Mouse (Mus musculus) embryonic facial prominence, embryonic 12.5 days (tissue): Measurements from ENCODE around the gene Slc13a3. TPM values are rescaled to one million over a fixed set of nuclear protein-coding genes. Genes with fewer than 3 reads are reported as not detected.

ENCODE experiments used
- ATAC-seq: fragments of 200-750 bp; cut with Nextera tagmentation; 2 replicates; pipeline ENCODE4 v1.8.0; 2017; ENCODE audit not compliant: insufficient number of reproducible peaks, insufficient read depth, low FRiP score, low TSS enrichment
- H3K27ac ChIP-seq: fragments of 300-500 bp; sonication (generic); 2 replicates; pipeline ENCODE4 v1.5.1; 2016; ENCODE audit warnings: mild to moderate bottlenecking
- H3K27me3 ChIP-seq: fragments of 300-500 bp; sonication (generic); 2 replicates; pipeline ENCODE4 v1.6.1; 2016; ENCODE audit warnings: mild to moderate bottlenecking, moderate library complexity
- H3K36me3 ChIP-seq: fragments of 300-500 bp; sonication (generic); 2 replicates; pipeline ENCODE4 v1.6.1; 2016; ENCODE audit warnings: mild to moderate bottlenecking
- H3K4me1 ChIP-seq: fragments of 300-500 bp; sonication (generic); 2 replicates; pipeline ENCODE4 v1.6.1; 2016
- H3K4me2 ChIP-seq: fragments of 300-500 bp; sonication (generic); replicated peaks from 2 replicates; pipeline ENCODE4 v1.6.1; 2016; ENCODE audit warnings: mild to moderate bottlenecking, moderate library complexity
- H3K4me3 ChIP-seq: fragments of 300-500 bp; sonication (generic); 2 replicates; pipeline ENCODE4 v1.5.1; 2016; ENCODE audit warnings: mild to moderate bottlenecking
- H3K9ac ChIP-seq: fragments of 300-500 bp; sonication (generic); 2 replicates; pipeline ENCODE4 v1.6.1; 2016; ENCODE audit warnings: mild to moderate bottlenecking, moderate library complexity
- H3K9me3 ChIP-seq: fragments of 300-500 bp; sonication (generic); 2 replicates; pipeline ENCODE4 v1.6.1; 2016; ENCODE audit warnings: mild to moderate bottlenecking, moderate library complexity
- WGBS: fragments of 180-500 bp; shearing (Covaris S2); methylation state at CpG from one replicate; pipeline ENCODE4 v1.1.7; 2016; 5-methylcytosine and 5-hydroxymethylcytosine counted together
- polyA plus RNA-seq: library from polyadenylated mRNA; unstranded; fragments of >200 nt; fragmentation: Nextera tagmentation; extraction: Ambion mirVana; gene quantifications from 2 replicates; pipeline ENCODE4 v1.2.1, GENCODE M21; 2016

The Slc13a3 gene
- polyA plus RNA-seq, 1 experiment from 2014 or later, result 0.10 TPM

GRCm38 (mm10) chr2:165438881-165439280, 34.1 kb downstream of the Slc13a3 start:
- no peaks in the 10 kb centered on the region for H3K27me3 ChIP-seq
- no peaks in the 10 kb centered on the region for H3K36me3 ChIP-seq
- ATAC-seq, result no peak
- WGBS, result 40% methylated on average over 7 of the region's 7 CpGs
- peaks cover 3% of the 10 kb centered on the region; the same call in 1 of the 2 replicates for H3K4me1 ChIP-seq
- H3K4me3 ChIP-seq, result no peak overlapping the region
- H3K9me3 ChIP-seq, result no peaks in the 10 kb centered on the region
- H3K27ac ChIP-seq, result no peak overlapping the region
- no peak overlapping the region for H3K4me2 ChIP-seq
- H3K9ac ChIP-seq, result no peak overlapping the region

DNA sequence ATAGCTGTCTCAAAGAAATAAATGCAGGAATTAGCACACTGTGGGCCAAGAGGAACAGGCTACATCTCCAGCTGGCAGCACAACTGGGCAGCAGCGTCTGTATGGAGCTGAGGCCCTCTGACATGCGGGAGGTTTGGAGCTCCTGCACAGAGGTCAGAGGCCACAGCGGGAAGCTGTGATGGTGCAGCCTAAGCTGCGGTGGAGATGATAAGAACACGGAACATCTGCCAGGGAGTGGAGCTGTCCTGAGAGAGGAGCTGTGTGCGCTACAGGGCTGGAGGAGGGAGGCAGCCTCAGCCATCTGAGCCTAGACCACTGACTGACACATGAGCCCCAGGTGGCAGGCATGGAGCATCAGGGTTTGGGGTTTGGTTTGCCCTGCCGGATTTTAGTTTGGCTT, 44.3 kb downstream of the Slc13a3 start:
- no peaks in the 10 kb centered on the region for H3K4me1 ChIP-seq
- H3K27me3 ChIP-seq, result no peaks in the 10 kb centered on the region
- no peak for ATAC-seq
- H3K4me3 ChIP-seq, result no peak overlapping the region
- no peak overlapping the region for H3K27ac ChIP-seq
- H3K9me3 ChIP-seq, result no peaks in the 10 kb centered on the region
- H3K9ac ChIP-seq, result no peak overlapping the region
- H3K4me2 ChIP-seq, result no peak overlapping the region
- H3K36me3 ChIP-seq, result no peaks in the 10 kb centered on the region
- 32% methylated on average over 7 of the region's 7 CpGs for WGBS

- Histone ChIP-seq H3K4me2 (no peak overlapping the region), H3K27ac (no peak overlapping the region), H3K36me3 (no peaks in the 10 kb centered on the region), H3K9ac (no peak overlapping the region), H3K4me1 (peaks cover 28% of the 10 kb centered on the region), H3K27me3 (no peaks in the 10 kb centered on the region), H3K4me3 (no peak overlapping the region), H3K9me3 (no peaks in the 10 kb centered on the region)
- 85% methylated on average over 2 of the region's 2 CpGs for WGBS
- no peak for ATAC-seq
Measured at GRCm38 (mm10) chr2:165420195-165420594, 52.8 kb downstream of the Slc13a3 start.

- no peak for ATAC-seq
- Histone ChIP-seq H3K4me3 (no peak overlapping the region), H3K9ac (no peak overlapping the region), H3K36me3 (no peaks in the 10 kb centered on the region), H3K9me3 (no peaks in the 10 kb centered on the region), H3K27ac (no peak overlapping the region), H3K4me1 (peaks cover 33% of the 10 kb centered on the region), H3K4me2 (no peak overlapping the region), H3K27me3 (no peaks in the 10 kb centered on the region)
- WGBS, result 69% methylated on average over 4 of the region's 4 CpGs
Measured at GRCm38 (mm10) chr2:165419670-165420111, 53.3 kb downstream of the Slc13a3 start.

- 73% methylated on average over 2 of the region's 2 CpGs for WGBS
- Histone ChIP-seq H3K36me3 (no peaks in the 10 kb centered on the region), H3K4me1 (peaks cover 42% of the 10 kb centered on the region), H3K9ac (no peak overlapping the region), H3K4me3 (no peak overlapping the region), H3K4me2 (no peak overlapping the region), H3K9me3 (no peaks in the 10 kb centered on the region), H3K27ac (no peak overlapping the region), H3K27me3 (no peaks in the 10 kb centered on the region)
- no peak for ATAC-seq
Measured at GRCm38 (mm10) chr2:165418577-165418976, 54.5 kb downstream of the Slc13a3 start.

DNA sequence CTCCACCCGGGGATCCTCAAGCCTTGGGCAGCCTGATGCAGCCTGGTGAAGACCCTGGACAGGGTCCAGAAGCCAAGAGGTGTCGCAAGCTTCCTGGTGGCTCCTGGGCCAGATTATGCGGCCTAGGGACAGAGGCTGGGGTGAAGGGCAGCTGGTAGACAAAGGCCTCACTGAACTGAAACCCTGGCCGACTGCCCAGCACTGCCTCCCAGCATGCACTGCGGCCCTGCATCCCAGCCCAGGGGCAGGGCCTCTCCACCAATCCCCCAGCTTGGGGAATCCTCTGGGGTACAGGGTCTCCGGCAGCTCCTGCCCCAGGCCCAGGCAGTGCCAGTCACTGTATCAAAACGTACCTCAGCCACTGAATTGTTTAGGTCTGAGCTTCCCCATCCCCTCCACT, 55.7 kb downstream of the Slc13a3 start:
- Histone ChIP-seq H3K4me3 (no peak overlapping the region), H3K4me1 (peaks cover 42% of the 10 kb centered on the region), H3K9me3 (no peaks in the 10 kb centered on the region), H3K36me3 (no peaks in the 10 kb centered on the region), H3K4me2 (no peak overlapping the region), H3K9ac (no peak overlapping the region), H3K27ac (no peak overlapping the region), H3K27me3 (no peaks in the 10 kb centered on the region)
- 47% methylated on average over 7 of the region's 7 CpGs for WGBS
- ATAC-seq, result no peak

DNA sequence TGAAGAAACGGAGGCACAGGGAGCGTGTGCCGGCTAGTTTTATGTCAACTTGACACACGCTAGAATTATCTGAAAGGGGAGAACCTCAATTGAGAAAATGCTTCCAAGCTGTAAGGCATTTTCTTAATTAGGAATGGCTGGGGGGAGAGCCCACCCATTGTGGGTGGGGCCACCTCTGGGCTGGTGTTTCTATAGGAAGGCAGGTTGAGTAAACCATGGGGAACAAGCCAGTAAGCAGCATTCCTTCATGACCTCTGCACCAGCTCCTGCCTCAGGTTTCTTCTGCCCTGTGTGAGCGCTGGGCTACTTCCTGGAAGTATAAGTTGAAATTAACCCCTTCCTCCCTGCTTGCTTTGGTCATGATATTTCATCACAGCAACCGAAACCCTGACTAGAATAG, 57.2 kb downstream of the Slc13a3 start:
- Histone ChIP-seq H3K4me3 (no peak overlapping the region), H3K4me1 (peaks cover 42% of the 10 kb centered on the region)
- 0 out of 2 replicates have a peak, but pooled peaks have one; percentile 2 for ATAC-seq

DNA sequence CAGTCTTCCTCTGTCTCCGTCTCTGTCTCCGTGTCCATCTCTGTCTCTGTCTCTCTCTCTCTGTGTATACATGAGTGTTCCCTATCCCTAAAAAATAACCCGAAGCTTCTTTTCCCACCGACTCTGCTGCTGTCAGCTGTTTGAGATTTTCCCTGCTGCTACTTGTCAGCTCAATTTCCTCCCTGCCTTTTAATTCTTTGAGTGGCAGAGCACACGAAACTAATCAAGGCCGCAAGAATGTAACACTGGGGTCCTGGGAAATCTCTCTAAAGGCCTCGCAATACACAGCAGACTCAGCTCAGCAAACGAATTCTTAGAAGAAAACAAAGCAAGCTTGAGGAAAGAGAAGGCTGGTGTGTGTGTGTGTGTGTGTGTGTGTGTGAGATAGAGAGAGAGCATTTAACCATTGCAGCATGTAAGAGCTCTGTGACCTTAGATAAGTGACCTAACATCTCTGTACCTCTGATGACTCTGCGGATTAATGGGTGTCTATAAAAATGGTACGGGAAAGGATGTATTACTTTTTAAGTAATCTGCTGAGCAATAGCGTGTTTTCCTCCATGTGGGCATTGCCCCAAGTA, 57.8 kb downstream of the Slc13a3 start:
- Histone ChIP-seq H3K27me3 (no peaks in the 10 kb centered on the region), H3K9me3 (no peaks in the 10 kb centered on the region), H3K27ac (peak overlapping the region; percentile 71), H3K4me3 (no peak overlapping the region), H3K4me2 (0 out of 2 replicates have a peak overlapping the region, but pooled peaks have one; percentile 12), H3K4me1 (peaks cover 42% of the 10 kb centered on the region), H3K36me3 (no peaks in the 10 kb centered on the region), H3K9ac (no peak overlapping the region)
- ATAC-seq, result no peak
- WGBS, result 19% methylated on average over 11 of the region's 11 CpGs

More for the DNA sequence above, 57.2 kb downstream of the Slc13a3 start:
- no peaks in the 10 kb centered on the region for H3K27me3 ChIP-seq
- no peaks in the 10 kb centered on the region for H3K36me3 ChIP-seq
- H3K9ac ChIP-seq, result no peak overlapping the region
- H3K9me3 ChIP-seq, result no peaks in the 10 kb centered on the region
- 22% methylated on average over 6 of the region's 6 CpGs for WGBS
- H3K4me2 ChIP-seq, result no peak overlapping the region
- peak overlapping the region; percentile 71; the same call in 1 of the 2 replicates for H3K27ac ChIP-seq

DNA sequence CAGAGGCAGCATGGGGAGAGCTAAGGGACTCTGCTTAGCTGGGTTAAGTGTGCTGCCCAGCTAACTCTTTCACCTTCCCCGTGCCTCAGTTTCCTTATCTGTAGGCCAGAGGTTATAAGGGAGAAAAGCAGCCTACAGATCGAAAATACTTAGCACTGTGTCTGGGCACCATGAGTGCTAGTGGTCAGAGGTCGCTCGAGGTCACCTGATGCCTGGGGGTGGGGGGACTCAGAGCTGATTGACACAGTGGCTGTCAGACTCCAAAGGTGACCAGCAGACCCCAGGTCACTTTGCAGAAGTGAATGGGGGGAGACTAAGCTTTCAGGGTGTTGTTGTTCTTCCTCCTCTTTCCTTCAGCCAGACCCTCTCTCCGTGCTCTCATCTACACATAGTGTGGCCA, 58.7 kb downstream of the Slc13a3 start:
- H3K4me2 ChIP-seq, result no peak overlapping the region
- no peak overlapping the region for H3K4me3 ChIP-seq
- H3K36me3 ChIP-seq, result no peaks in the 10 kb centered on the region
- H3K27me3 ChIP-seq, result no peaks in the 10 kb centered on the region
- WGBS, result 48% methylated on average over 5 of the region's 5 CpGs
- H3K9me3 ChIP-seq, result no peaks in the 10 kb centered on the region
- no peak for ATAC-seq
- 0 out of 2 replicates have a peak overlapping the region, but pooled peaks have one; percentile 71 for H3K27ac ChIP-seq
- peaks cover 41% of the 10 kb centered on the region for H3K4me1 ChIP-seq
- H3K9ac ChIP-seq, result no peak overlapping the region

DNA sequence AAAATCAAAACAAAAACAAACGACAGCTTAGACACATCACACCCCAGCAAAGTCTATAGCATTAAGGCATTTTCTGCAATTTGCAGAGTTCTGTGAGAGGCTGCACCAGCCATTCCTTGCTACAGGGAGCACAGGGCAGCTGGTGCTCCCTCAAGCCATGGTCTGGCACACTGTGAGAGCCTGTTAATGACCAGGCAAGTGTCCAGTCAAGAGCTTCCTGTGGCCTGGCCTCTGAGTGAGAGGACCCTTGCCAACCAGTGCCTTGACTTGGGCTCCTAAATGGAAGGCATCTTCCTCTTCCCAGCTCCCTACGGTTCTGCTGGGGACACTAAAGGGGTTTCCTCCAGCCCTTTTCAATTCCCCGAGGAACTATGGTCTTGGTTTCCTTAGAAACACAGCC, 59.1 kb downstream of the Slc13a3 start:
- ATAC-seq, result no peak
- no peak overlapping the region for H3K27ac ChIP-seq
- 38% methylated on average over 3 of the region's 3 CpGs for WGBS
- no peak overlapping the region for H3K9ac ChIP-seq
- H3K4me2 ChIP-seq, result no peak overlapping the region
- no peaks in the 10 kb centered on the region for H3K36me3 ChIP-seq
- H3K9me3 ChIP-seq, result no peaks in the 10 kb centered on the region
- H3K27me3 ChIP-seq, result no peaks in the 10 kb centered on the region
- H3K4me3 ChIP-seq, result no peak overlapping the region
- H3K4me1 ChIP-seq, result peaks cover 39% of the 10 kb centered on the region

DNA sequence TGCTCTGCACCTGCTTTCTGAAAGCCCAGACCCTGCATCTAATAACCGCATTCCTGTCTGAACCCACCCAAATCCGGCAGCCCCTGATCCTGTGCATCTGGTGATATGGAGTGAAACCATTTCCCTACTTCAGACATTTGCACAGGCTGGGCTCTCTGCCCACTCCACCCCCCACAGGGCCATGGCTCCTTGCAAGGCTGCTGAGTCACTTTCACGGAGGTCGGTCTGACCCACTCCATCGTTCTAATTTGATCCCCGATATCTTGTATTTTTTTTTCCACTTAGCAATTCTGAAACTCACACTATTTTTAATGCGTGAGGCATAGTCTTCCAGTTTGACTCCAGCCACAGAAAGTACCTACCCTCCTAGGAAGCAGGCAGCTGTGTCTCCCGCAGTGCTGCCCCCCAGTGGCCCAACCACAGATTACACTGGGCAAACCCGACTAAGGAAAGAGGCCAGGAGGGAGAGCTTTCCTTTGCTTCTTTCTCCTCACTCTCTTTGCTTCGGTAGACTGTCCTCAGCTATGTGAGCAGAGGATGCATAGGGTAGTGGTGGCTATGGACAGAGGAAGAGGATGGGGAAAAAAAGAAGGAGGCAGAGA, 65.2 kb downstream of the Slc13a3 start:
- Histone ChIP-seq H3K36me3 (no peaks in the 10 kb centered on the region), H3K4me1 (peaks cover 7% of the 10 kb centered on the region; the same call in 1 of the 2 replicates), H3K4me2 (no peak overlapping the region), H3K4me3 (no peak overlapping the region), H3K27me3 (no peaks in the 10 kb centered on the region), H3K9me3 (no peaks in the 10 kb centered on the region), H3K9ac (no peak overlapping the region), H3K27ac (no peak overlapping the region)
- WGBS, result 43% methylated on average over 10 of the region's 10 CpGs
- ATAC-seq, result no peak

DNA sequence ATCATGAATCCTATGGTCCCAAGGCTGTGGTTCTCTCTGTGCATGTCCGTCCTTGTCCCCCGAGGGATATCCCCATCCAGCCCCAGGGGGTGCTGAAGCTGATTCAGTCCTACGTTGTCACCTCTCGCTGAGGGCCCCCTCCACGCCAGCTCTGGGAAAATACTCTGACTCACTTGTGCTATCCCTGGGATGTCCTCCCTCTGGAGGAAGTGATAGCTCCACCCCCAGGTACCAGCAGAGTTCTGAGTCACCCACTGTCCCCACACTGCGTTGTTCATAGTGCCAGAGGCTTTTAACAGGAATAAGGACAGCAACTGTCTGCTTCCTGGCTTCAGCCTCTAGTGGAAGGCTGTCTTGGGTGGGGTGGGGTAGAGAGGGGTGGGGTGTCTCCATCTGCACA, 67.7 kb downstream of the Slc13a3 start:
- Histone ChIP-seq H3K27me3 (no peaks in the 10 kb centered on the region), H3K4me3 (no peak overlapping the region), H3K4me1 (peaks cover 13% of the 10 kb centered on the region; the same call in 1 of the 2 replicates), H3K36me3 (no peaks in the 10 kb centered on the region), H3K9ac (no peak overlapping the region), H3K9me3 (no peaks in the 10 kb centered on the region), H3K4me2 (no peak overlapping the region), H3K27ac (no peak overlapping the region)
- ATAC-seq, result no peak
- WGBS, result 54% methylated on average over 6 of the region's 6 CpGs
